Mouse (Mus musculus) heart, embryonic 12.5 days (tissue): ENCODE measurements around the gene Mbnl2. TPM values are rescaled to one million over a fixed set of nuclear protein-coding genes. Genes with fewer than 3 reads are reported as not detected.

ENCODE experiments used
- ATAC-seq: fragments of 200-750 bp; cut with Nextera tagmentation; 2 replicates; pipeline ENCODE4 v1.8.0; 2017; ENCODE audit warnings: moderate TSS enrichment, moderate library complexity; ENCODE audit not compliant: insufficient number of reproducible peaks, low FRiP score
- H3K27ac ChIP-seq: fragments of 300-500 bp; sonication (generic); 2 replicates; pipeline ENCODE4 v1.5.1; 2016; ENCODE audit warnings: mild to moderate bottlenecking, moderate library complexity; ENCODE audit not compliant: poor library complexity, severe bottlenecking
- H3K27me3 ChIP-seq: fragments of 300-500 bp; sonication (generic); replicated peaks from 2 replicates; pipeline ENCODE4 v1.6.1; 2016; ENCODE audit warnings: mild to moderate bottlenecking, moderate library complexity
- H3K36me3 ChIP-seq: fragments of 300-500 bp; sonication (generic); 2 replicates; pipeline ENCODE4 v1.6.1; 2016; ENCODE audit warnings: mild to moderate bottlenecking, moderate library complexity
- H3K4me1 ChIP-seq: fragments of 300-500 bp; sonication (generic); replicated peaks from 2 replicates; pipeline ENCODE4 v1.6.1; 2016; ENCODE audit warnings: mild to moderate bottlenecking
- H3K4me2 ChIP-seq: fragments of 300-500 bp; sonication (generic); 2 replicates; pipeline ENCODE4 v1.6.1; 2016; ENCODE audit warnings: mild to moderate bottlenecking, moderate library complexity
- H3K4me3 ChIP-seq: fragments of 300-500 bp; sonication (generic); 2 replicates; pipeline ENCODE4 v1.5.1; 2016; ENCODE audit warnings: mild to moderate bottlenecking
- H3K9ac ChIP-seq: fragments of 300-500 bp; sonication (generic); 2 replicates; pipeline ENCODE4 v1.6.1; 2016; ENCODE audit warnings: mild to moderate bottlenecking, moderate library complexity
- H3K9me3 ChIP-seq: fragments of 300-500 bp; sonication (generic); replicated peaks from 2 replicates; pipeline ENCODE4 v1.6.1; 2016; ENCODE audit warnings: mild to moderate bottlenecking, moderate library complexity
- WGBS: fragments of 180-500 bp; shearing (Covaris S2); methylation state at CpG from one replicate; pipeline ENCODE4 v1.1.7; 2016; 5-methylcytosine and 5-hydroxymethylcytosine counted together
- polyA plus RNA-seq: library from polyadenylated mRNA; unstranded; fragments of >200 nt; fragmentation: Nextera tagmentation; extraction: Ambion mirVana; gene quantifications from 2 replicates; pipeline ENCODE4 v1.2.1, GENCODE M21; 2016

Gene Mbnl2
- polyA plus RNA-seq, 1 experiment from 2014 or later = 108 TPM

GRCm38 (mm10) chr14:120428497-120428896 lies 153.0 kb downstream of the Mbnl2 start:
- H3K27me3 ChIP-seq = no peaks in the 10 kb centered on the region
- H3K36me3 ChIP-seq = peaks cover 47% of the 10 kb centered on the region
- H3K9ac ChIP-seq = no peak overlapping the region
- H3K4me1 ChIP-seq = no peaks in the 10 kb centered on the region
- no peak overlapping the region for H3K4me3 ChIP-seq
- WGBS = 88% methylated on average over 5 of the region's 5 CpGs
- H3K4me2 ChIP-seq = no peak overlapping the region
- no peak overlapping the region for H3K27ac ChIP-seq
- no peak for ATAC-seq
- peaks cover 11% of the 10 kb centered on the region for H3K9me3 ChIP-seq

- Histone ChIP-seq H3K4me2 (no peak overlapping the region), H3K27me3 (no peaks in the 10 kb centered on the region), H3K9ac (no peak overlapping the region), H3K36me3 (peaks cover 37% of the 10 kb centered on the region), H3K4me1 (no peaks in the 10 kb centered on the region), H3K27ac (no peak overlapping the region), H3K9me3 (0 out of 2 replicates have a peak, but pooled peaks cover 5% of the 10 kb centered on the region), H3K4me3 (no peak overlapping the region)
- ATAC-seq = no peak
Measured at GRCm38 (mm10) chr14:120432773-120433172, 157.3 kb downstream of the Mbnl2 start.

GRCm38 (mm10) chr14:120433931-120434398 lies 158.5 kb downstream of the Mbnl2 start:
- H3K27ac ChIP-seq = no peak overlapping the region
- H3K4me2 ChIP-seq = no peak overlapping the region
- H3K9me3 ChIP-seq = 0 out of 2 replicates have a peak, but pooled peaks cover 5% of the 10 kb centered on the region
- WGBS = 85% methylated on average over 8 of the region's 8 CpGs
- H3K4me3 ChIP-seq = no peak overlapping the region
- no peak for ATAC-seq
- peaks cover 37% of the 10 kb centered on the region for H3K36me3 ChIP-seq
- no peaks in the 10 kb centered on the region for H3K4me1 ChIP-seq
- no peaks in the 10 kb centered on the region for H3K27me3 ChIP-seq
- no peak overlapping the region for H3K9ac ChIP-seq

- ATAC-seq = no peak
- Histone ChIP-seq H3K9ac (no peak overlapping the region), H3K4me1 (no peaks in the 10 kb centered on the region), H3K27me3 (no peaks in the 10 kb centered on the region), H3K4me3 (no peak overlapping the region), H3K36me3 (peaks cover 41% of the 10 kb centered on the region), H3K4me2 (no peak overlapping the region), H3K9me3 (peaks cover 9% of the 10 kb centered on the region; the same call in 1 of the 2 replicates), H3K27ac (no peak overlapping the region)
- 86% methylated on average over 1 of the region's 1 CpGs for whole genome bisulfite sequencing
Measured at GRCm38 (mm10) chr14:120434831-120435230, 159.4 kb downstream of the Mbnl2 start.

- no peak overlapping the region for H3K4me2 ChIP-seq
- no peak overlapping the region for H3K4me3 ChIP-seq
- peaks cover 27% of the 10 kb centered on the region for H3K36me3 ChIP-seq
- no peak overlapping the region for H3K9ac ChIP-seq
- no peaks in the 10 kb centered on the region for H3K4me1 ChIP-seq
- no peak overlapping the region for H3K27ac ChIP-seq
- no peak for ATAC-seq
- H3K9me3 ChIP-seq = peaks cover 14% of the 10 kb centered on the region; the same call in 1 of the 2 replicates
- no peaks in the 10 kb centered on the region for H3K27me3 ChIP-seq
Measured at GRCm38 (mm10) chr14:120440716-120441115, 165.2 kb downstream of the Mbnl2 start.

- no peaks in the 10 kb centered on the region for H3K27me3 ChIP-seq
- no peak overlapping the region for H3K9ac ChIP-seq
- no peak overlapping the region for H3K4me3 ChIP-seq
- H3K36me3 ChIP-seq = peaks cover 22% of the 10 kb centered on the region
- no peaks in the 10 kb centered on the region for H3K4me1 ChIP-seq
- WGBS = 83% methylated on average over 4 of the region's 4 CpGs
- no peak overlapping the region for H3K4me2 ChIP-seq
- no peak overlapping the region for H3K27ac ChIP-seq
- H3K9me3 ChIP-seq = peaks cover 14% of the 10 kb centered on the region; the same call in 1 of the 2 replicates
- no peak for ATAC-seq
Measured at GRCm38 (mm10) chr14:120441256-120441655, 165.8 kb downstream of the Mbnl2 start.

- H3K27ac ChIP-seq = no peak overlapping the region
- H3K27me3 ChIP-seq = no peaks in the 10 kb centered on the region
- H3K36me3 ChIP-seq = peaks cover 18% of the 10 kb centered on the region
- H3K4me3 ChIP-seq = no peak overlapping the region
- H3K4me1 ChIP-seq = no peaks in the 10 kb centered on the region
- ATAC-seq = no peak
- peaks cover 14% of the 10 kb centered on the region; the same call in 1 of the 2 replicates for H3K9me3 ChIP-seq
- WGBS = 81% methylated on average over 13 of the region's 13 CpGs
- H3K4me2 ChIP-seq = no peak overlapping the region
- H3K9ac ChIP-seq = no peak overlapping the region
Measured at GRCm38 (mm10) chr14:120441836-120442235, 166.4 kb downstream of the Mbnl2 start.

- Histone ChIP-seq H3K9me3 (peaks cover 22% of the 10 kb centered on the region), H3K4me3 (no peak overlapping the region), H3K36me3 (no peaks in the 10 kb centered on the region), H3K27ac (no peak overlapping the region), H3K4me2 (no peak overlapping the region), H3K9ac (no peak overlapping the region), H3K27me3 (no peaks in the 10 kb centered on the region), H3K4me1 (no peaks in the 10 kb centered on the region)
- 82% methylated on average over 7 of the region's 7 CpGs for WGBS
- ATAC-seq = no peak
Measured at GRCm38 (mm10) chr14:120454221-120454620, 178.8 kb downstream of the Mbnl2 start.

- no peak overlapping the region for H3K27ac ChIP-seq
- H3K4me2 ChIP-seq = no peak overlapping the region
- no peak overlapping the region for H3K9ac ChIP-seq
- H3K27me3 ChIP-seq = no peaks in the 10 kb centered on the region
- WGBS = 75% methylated on average over 3 of the region's 3 CpGs
- H3K9me3 ChIP-seq = no peaks in the 10 kb centered on the region
- no peaks in the 10 kb centered on the region for H3K4me1 ChIP-seq
- H3K36me3 ChIP-seq = no peaks in the 10 kb centered on the region
- no peak for ATAC-seq
- no peak overlapping the region for H3K4me3 ChIP-seq
Measured at GRCm38 (mm10) chr14:120463938-120464727, 188.7 kb downstream of the Mbnl2 start.

GRCm38 (mm10) chr14:120466816-120467215 lies 191.3 kb downstream of the Mbnl2 start:
- no peaks in the 10 kb centered on the region for H3K36me3 ChIP-seq
- no peak overlapping the region for H3K4me3 ChIP-seq
- H3K27ac ChIP-seq = no peak overlapping the region
- ATAC-seq = no peak
- no peak overlapping the region for H3K4me2 ChIP-seq
- no peaks in the 10 kb centered on the region for H3K9me3 ChIP-seq
- H3K9ac ChIP-seq = no peak overlapping the region
- H3K27me3 ChIP-seq = no peaks in the 10 kb centered on the region
- no peaks in the 10 kb centered on the region for H3K4me1 ChIP-seq
- WGBS = 61% methylated on average over 4 of the region's 4 CpGs

GRCm38 (mm10) chr14:120469126-120469790 lies 193.8 kb downstream of the Mbnl2 start:
- Histone ChIP-seq H3K27me3 (no peaks in the 10 kb centered on the region), H3K36me3 (no peaks in the 10 kb centered on the region), H3K27ac (no peak overlapping the region), H3K4me1 (no peaks in the 10 kb centered on the region), H3K9me3 (no peaks in the 10 kb centered on the region), H3K9ac (no peak overlapping the region), H3K4me2 (no peak overlapping the region), H3K4me3 (no peak overlapping the region)
- no peak for ATAC-seq
- WGBS = 78% methylated on average over 14 of the region's 14 CpGs
